Mouse (Mus musculus) liver, embryonic 16.5 days (tissue): ENCODE measurements around the gene Duoxa2. TPM values are rescaled to one million over a fixed set of nuclear protein-coding genes. Genes with fewer than 3 reads are reported as not detected.
A peak's percentile ranks its signal among the peaks of the same experiment; 100 is the strongest.
"Not testable (repeated sequence)": the region's sequence is repeated elsewhere in the genome, so short reads cannot be mapped to it uniquely, and the experiment has no call there.

ENCODE experiments used
- ATAC-seq: fragments of 200-750 bp; cut with Nextera tagmentation; 2 replicates; pipeline ENCODE4 v1.8.0; 2017; ENCODE audit warnings: low read depth, mild to moderate bottlenecking, moderate number of reproducible peaks, moderate library complexity
- H3K27ac ChIP-seq: fragments of 300-500 bp; sonication (generic); 2 replicates; pipeline ENCODE4 v1.5.1; 2014; ENCODE audit warnings: mild to moderate bottlenecking, low read length
- H3K27me3 ChIP-seq: fragments of 300-500 bp; sonication (generic); 2 replicates; pipeline ENCODE4 v1.6.1; 2014; ENCODE audit warnings: low read depth, low read length, mixed read lengths; ENCODE audit not compliant: control insufficient read depth, insufficient read depth
- H3K36me3 ChIP-seq: fragments of 300-500 bp; sonication (generic); 2 replicates; pipeline ENCODE4 v1.6.1; 2014; ENCODE audit warnings: mild to moderate bottlenecking; ENCODE audit not compliant: control insufficient read depth, insufficient read depth
- H3K4me1 ChIP-seq: fragments of 300-500 bp; sonication (generic); 2 replicates; pipeline ENCODE4 v1.6.1; 2014; ENCODE audit warnings: low read depth, low read length, mixed read lengths; ENCODE audit not compliant: control insufficient read depth
- H3K4me2 ChIP-seq: fragments of 300-500 bp; sonication (generic); 2 replicates; pipeline ENCODE4 v1.6.1; 2014; ENCODE audit warnings: low read depth, low read length, mixed read lengths
- H3K4me3 ChIP-seq: fragments of 300-500 bp; sonication (generic); 2 replicates; pipeline ENCODE4 v1.5.1; 2014; ENCODE audit warnings: low read depth, mild to moderate bottlenecking, low read length
- H3K9ac ChIP-seq: fragments of 300-500 bp; sonication (generic); 2 replicates; pipeline ENCODE4 v1.6.1; 2014; ENCODE audit warnings: low read depth, low read length
- H3K9me3 ChIP-seq: fragments of 300-500 bp; sonication (generic); replicated peaks from 2 replicates; pipeline ENCODE4 v1.6.1; 2016; ENCODE audit warnings: low read length; ENCODE audit not compliant: control insufficient read depth
- WGBS: fragments of 180-500 bp; shearing (Covaris S2); extraction: QIAGEN DNeasy Blood & Tissue Kit; methylation state at CpG from one replicate; pipeline ENCODE4 v1.1.7; 2014; ENCODE audit not compliant: insufficient replicate concordance; 5-methylcytosine and 5-hydroxymethylcytosine counted together
- polyA plus RNA-seq: library from polyadenylated mRNA; unstranded; fragments of >200 nt; fragmentation: Nextera tagmentation; extraction: Ambion mirVana; gene quantifications from 2 replicates; pipeline ENCODE4 v1.2.1, GENCODE M21; 2015

Duoxa2 gene
- polyA plus RNA-seq, 1 experiment from 2014 or later, result not detected

DNA sequence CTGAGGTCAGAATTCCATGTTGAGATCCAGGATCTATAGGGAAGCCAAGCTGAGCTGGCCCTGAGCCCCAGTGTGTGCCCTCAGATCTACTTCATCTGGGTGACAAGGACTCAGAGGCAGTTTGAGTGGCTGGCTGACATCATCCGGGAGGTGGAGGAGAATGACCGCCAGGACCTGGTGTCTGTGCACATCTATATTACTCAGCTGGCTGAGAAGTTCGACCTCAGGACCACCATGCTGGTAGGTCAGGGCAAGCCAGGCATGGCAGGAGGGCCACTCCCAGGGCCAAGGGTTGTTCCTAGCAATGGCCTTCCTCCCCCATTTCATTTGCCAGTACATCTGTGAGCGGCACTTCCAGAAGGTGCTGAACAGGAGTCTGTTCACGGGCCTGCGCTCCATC, 47.5 kb downstream of the Duoxa2 start:
- not testable (repeated sequence) for H3K27me3 ChIP-seq, H3K4me3 ChIP-seq, H3K9ac ChIP-seq, H3K27ac ChIP-seq, H3K4me2 ChIP-seq, H3K36me3 ChIP-seq, H3K9me3 ChIP-seq, ATAC-seq
- 70% methylated on average over 6 of the region's 6 CpGs for WGBS
- H3K4me1 ChIP-seq, result peaks cover 22% of the 10 kb centered on the region

- no peak overlapping the region for H3K4me2 ChIP-seq
- H3K9me3 ChIP-seq, result no peaks in the 10 kb centered on the region
- H3K4me1 ChIP-seq, result peaks cover 22% of the 10 kb centered on the region
- WGBS, result 70% methylated on average over 3 of the region's 3 CpGs
- no peak overlapping the region for H3K9ac ChIP-seq
- H3K36me3 ChIP-seq, result no peaks in the 10 kb centered on the region
- ATAC-seq, result no peak
- no peak overlapping the region for H3K27ac ChIP-seq
- no peaks in the 10 kb centered on the region for H3K27me3 ChIP-seq
- H3K4me3 ChIP-seq, result no peak overlapping the region
Observed at GRCm38 (mm10) chr2:122347257-122347656, 48.6 kb downstream of the Duoxa2 start.

DNA sequence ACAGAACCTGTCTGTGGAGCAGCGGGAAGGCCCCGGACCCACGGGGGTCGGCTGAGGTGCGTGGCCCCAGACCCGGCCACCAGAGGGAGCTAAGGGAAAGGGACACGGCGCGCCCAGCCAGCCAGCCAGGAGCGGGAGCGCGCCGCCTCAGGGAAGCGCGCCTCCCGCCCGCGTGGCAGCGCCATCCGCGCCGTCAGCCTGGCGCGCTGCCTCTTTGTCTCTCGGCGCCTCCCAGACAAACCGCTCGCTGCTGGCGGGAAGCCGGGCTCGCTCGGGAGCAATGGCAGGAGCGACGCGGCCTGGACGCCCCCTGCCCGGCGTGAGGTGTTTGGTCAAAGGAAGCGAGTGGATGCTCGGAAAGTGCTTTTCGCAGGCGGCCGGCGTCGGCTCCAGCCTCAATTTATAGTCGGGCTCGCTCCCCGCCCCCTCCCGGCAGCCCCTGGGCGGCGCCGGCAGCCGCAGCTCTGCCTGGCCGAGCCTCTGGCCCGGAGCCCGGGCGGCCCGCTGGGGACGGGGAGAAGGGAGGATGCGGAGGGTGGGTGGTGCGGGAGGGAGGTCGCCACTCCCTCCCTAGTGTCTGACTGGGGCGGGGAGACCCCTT, 49.9 kb downstream of the Duoxa2 start:
- peak overlapping the region; percentile 81 for H3K9ac ChIP-seq
- no peaks in the 10 kb centered on the region for H3K27me3 ChIP-seq
- no peaks in the 10 kb centered on the region for H3K9me3 ChIP-seq
- H3K4me1 ChIP-seq, result peaks cover 22% of the 10 kb centered on the region
- H3K36me3 ChIP-seq, result no peaks in the 10 kb centered on the region
- peak; percentile 90 for ATAC-seq
- under 1% methylated on average over 59 of the region's 63 CpGs for WGBS
- peak overlapping the region; percentile 86 for H3K27ac ChIP-seq
- H3K4me2 ChIP-seq, result peak overlapping the region; percentile 92
- peak overlapping the region; percentile 77 for H3K4me3 ChIP-seq

GRCm38 (mm10) chr2:122349136-122349785, 50.6 kb downstream of the Duoxa2 start:
- no peaks in the 10 kb centered on the region for H3K9me3 ChIP-seq
- 21% methylated on average over 14 of the region's 14 CpGs for WGBS
- no peaks in the 10 kb centered on the region for H3K27me3 ChIP-seq
- ATAC-seq, result peak; percentile 38
- peaks cover 22% of the 10 kb centered on the region for H3K4me1 ChIP-seq
- no peaks in the 10 kb centered on the region for H3K36me3 ChIP-seq
- peak overlapping the region; percentile 77 for H3K4me3 ChIP-seq
- peak overlapping the region; percentile 86 for H3K27ac ChIP-seq
- H3K9ac ChIP-seq, result peak overlapping the region; percentile 81
- peak overlapping the region; percentile 92 for H3K4me2 ChIP-seq

- Histone ChIP-seq H3K4me3 (no peak overlapping the region), H3K27me3 (no peaks in the 10 kb centered on the region), H3K4me1 (peaks cover 22% of the 10 kb centered on the region), H3K9ac (no peak overlapping the region), H3K27ac (no peak overlapping the region), H3K9me3 (no peaks in the 10 kb centered on the region), H3K36me3 (no peaks in the 10 kb centered on the region), H3K4me2 (no peak overlapping the region)
- ATAC-seq, result no peak
- 72% methylated on average over 5 of the region's 5 CpGs for WGBS
Observed at GRCm38 (mm10) chr2:122351156-122351930, 52.6 kb downstream of the Duoxa2 start.

DNA sequence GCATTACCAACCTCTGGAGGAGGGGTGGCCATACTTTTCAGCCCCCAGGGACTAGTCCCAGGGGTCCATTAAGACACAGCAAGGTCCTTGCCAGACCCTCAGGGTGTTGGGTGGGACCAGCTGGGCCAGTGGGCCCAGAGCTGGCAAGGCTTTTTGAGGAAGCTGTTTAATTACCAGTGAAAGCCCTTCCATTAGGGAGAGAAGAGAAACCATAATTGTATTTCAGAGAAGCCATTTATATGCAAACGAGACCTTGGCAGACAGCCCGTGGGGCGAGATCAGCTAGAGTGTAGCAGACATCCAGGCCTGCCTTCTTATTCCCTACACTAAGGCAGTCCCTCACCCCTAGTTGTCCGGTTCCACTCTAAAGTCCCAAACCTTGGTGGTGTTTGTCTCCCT, 53.2 kb downstream of the Duoxa2 start:
- Histone ChIP-seq H3K4me3 (no peak overlapping the region), H3K9ac (no peak overlapping the region), H3K27me3 (no peaks in the 10 kb centered on the region), H3K4me2 (no peak overlapping the region), H3K27ac (no peak overlapping the region), H3K4me1 (peaks cover 22% of the 10 kb centered on the region), H3K9me3 (no peaks in the 10 kb centered on the region), H3K36me3 (no peaks in the 10 kb centered on the region)
- 78% methylated on average over 4 of the region's 4 CpGs for WGBS
- no peak for ATAC-seq

Other genes with a start within 250 kb of the Duoxa2 start
- 3.2 and 3.5 TPM in 2 replicates for gene Spg11, start 180.5 kb upstream of the Duoxa2 start, polyA plus RNA-seq
- gene B2m, start 151.2 kb upstream of the Duoxa2 start, polyA plus RNA-seq, result 426 and 495 TPM in 2 replicates
- 0.05 and 0.07 TPM in 2 replicates for gene Trim69, start 138.2 kb upstream of the Duoxa2 start, polyA plus RNA-seq
- gene Patl2, start 112.7 kb upstream of the Duoxa2 start, polyA plus RNA-seq, result 0.04 and 0.07 TPM in 2 replicates
- not detected in 2 replicates for gene Terb2, start 112.6 kb upstream of the Duoxa2 start, polyA plus RNA-seq
- 193 and 196 TPM in 2 replicates for gene Sord, start 64.2 kb upstream of the Duoxa2 start, polyA plus RNA-seq
- not detected in 2 replicates for gene Duox2, start 451 bp upstream of the Duoxa2 start, polyA plus RNA-seq
- gene Duoxa1, start 14.8 kb downstream of the Duoxa2 start, polyA plus RNA-seq, result 0.05 TPM in 1 of 2 replicates, not detected in the other
- gene Duox1, start 16.8 kb downstream of the Duoxa2 start, polyA plus RNA-seq, result not detected in 2 replicates
- 0.89 and 1.3 TPM in 2 replicates for gene Shf, start 70.3 kb downstream of the Duoxa2 start, polyA plus RNA-seq
- 1.6 and 2.3 TPM in 2 replicates for gene Slc28a2, start 127.6 kb downstream of the Duoxa2 start, polyA plus RNA-seq
- 0.05 TPM in 1 of 2 replicates, not detected in the other for gene Gm14085, start 186.0 kb downstream of the Duoxa2 start, polyA plus RNA-seq